Mouse (Mus musculus): ENCODE measurements around the gene Ovol1.

Gene Ovol1

GRCm38 (mm10) chr19:5515840-5516777 lies 44.3 kb downstream of the Ovol1 start:
- no peak for DNase-seq

- DNase-seq = no peak
Observed at GRCm38 (mm10) chr19:5513005-5513349, 47.5 kb downstream of the Ovol1 start.

GRCm38 (mm10) chr19:5512091-5513004 lies 48.1 kb downstream of the Ovol1 start:
- no peak for DNase-seq

GRCm38 (mm10) chr19:5511074-5511632 lies 49.3 kb downstream of the Ovol1 start:
- DNase-seq = no peak

GRCm38 (mm10) chr19:5510031-5511026 lies 50.1 kb downstream of the Ovol1 start, which contains the start of gene Snx32:
Gene Snx32, minus strand, starts transcription at chr19:5510538.
- DNase-seq = peak; percentile 98

GRCm38 (mm10) chr19:5503687-5504086 lies 56.8 kb downstream of the Ovol1 start, which contains the start of gene 1700020D05Rik:
Gene 1700020D05Rik, minus strand, starts transcription at chr19:5503787.
- no peak for DNase-seq

GRCm38 (mm10) chr19:5500330-5500875 lies 60.0 kb downstream of the Ovol1 start:
- DNase-seq = no peak
